In genomic region chr3:84092875-84093274, GRCm38 (mm10) we compare ENCODE assay signal across 31 mouse cellular contexts. TPM values are rescaled to one million over a fixed set of nuclear protein-coding genes. Genes with fewer than 3 reads are reported as not detected.
A peak's percentile ranks its signal among the peaks of the same experiment; 100 is the strongest.
DNase-seq lines count a peak whose midpoint lies in the region; ATAC-seq and TF ChIP-seq lines count a peak whose summit lies in the region.
"Had no signal": no experiment of that assay in that cellular context is flagged by ENCODE, and none has a peak within 500 bp of the region (broad histone marks: within the 10 kb centered on the region; RNA-seq: fewer than 3 reads in every experiment).

No protein-coding gene starts in this region.

- no peak overlapping the region; the same call in 1 of the 2 replicates for H3K4me2 ChIP-seq in intestine, postnatal 0 days (replicated peaks; ENCODE audit: low read depth)
- H3K4me2 ChIP-seq: forebrain, embryonic 13.5 days; heart, embryonic 11.5 days; hindbrain, embryonic 13.5 days; limb, embryonic 13.5 days; liver, embryonic 12.5 days; midbrain, embryonic 11.5 days; neural tube, embryonic 12.5 days; stomach, embryonic 15.5 days had no signal

- H3K9me3 ChIP-seq in intestine, postnatal 0 days (ENCODE audit: control insufficient read depth) = no peaks in the 10 kb centered on the region
- H3K9me3 ChIP-seq: forebrain, embryonic 13.5 days; hindbrain, embryonic 13.5 days; limb, embryonic 13.5 days; liver, embryonic 12.5 days; neural tube, embryonic 12.5 days; stomach, embryonic 15.5 days had no signal

- 92% methylated on average over 2 of the region's 2 CpGs for WGBS in kidney, adult 2 months
- 47% methylated on average over 2 of the region's 2 CpGs for WGBS in intestine, postnatal 0 days

- no peaks in the 10 kb centered on the region for H3K4me1 ChIP-seq in kidney, adult 2 months (ENCODE audit: control insufficient read depth, insufficient read depth, low read length)
- no peaks in the 10 kb centered on the region; the same call in 1 of the 2 replicates for H3K4me1 ChIP-seq in intestine, postnatal 0 days (replicated peaks; ENCODE audit: control insufficient read depth, insufficient read depth, low read length)
- H3K4me1 ChIP-seq: forebrain, embryonic 13.5 days; hindbrain, embryonic 13.5 days; limb, embryonic 13.5 days; liver, embryonic 12.5 days; neural tube, embryonic 12.5 days; stomach, embryonic 15.5 days had no signal

- TF ChIP-seq POLR2A in kidney, adult 2 months (IDR thresholded peaks at IDR 0.05; ENCODE audit: low read depth, low read length) = no peak

- no peaks in the 10 kb centered on the region for H3K36me3 ChIP-seq in kidney, adult 2 months (ENCODE audit: control insufficient read depth, insufficient read depth, low read length)
- H3K36me3 ChIP-seq in intestine, postnatal 0 days (ENCODE audit: control insufficient read depth, insufficient read depth) = no peaks in the 10 kb centered on the region
- H3K36me3 ChIP-seq: hindbrain, embryonic 13.5 days; limb, embryonic 13.5 days; liver, embryonic 12.5 days; neural tube, embryonic 12.5 days; stomach, embryonic 15.5 days had no signal

- H3K27me3 ChIP-seq in kidney, adult 2 months (replicated peaks; ENCODE audit: control insufficient read depth, insufficient read depth, low read length) = no peaks in the 10 kb centered on the region
- no peaks in the 10 kb centered on the region for H3K27me3 ChIP-seq in intestine, postnatal 0 days (replicated peaks; ENCODE audit: control insufficient read depth, insufficient read depth, low read length)
- H3K27me3 ChIP-seq: forebrain, embryonic 13.5 days; hindbrain, embryonic 13.5 days; limb, embryonic 13.5 days; liver, embryonic 12.5 days; neural tube, embryonic 12.5 days; Patski; stomach, embryonic 15.5 days had no signal

- H3K9ac ChIP-seq in intestine, postnatal 0 days (ENCODE audit: low read depth, low read length) = no peak overlapping the region
- H3K9ac ChIP-seq: forebrain, embryonic 13.5 days; hindbrain, embryonic 13.5 days; limb, embryonic 13.5 days; liver, embryonic 12.5 days; neural tube, embryonic 12.5 days; stomach, embryonic 15.5 days had no signal

- no peak overlapping the region for H3K27ac ChIP-seq in kidney, adult 2 months (ENCODE audit: insufficient read depth, low read depth, low read length)
- no peak overlapping the region; the same call in 1 of the 2 replicates for H3K27ac ChIP-seq in intestine, postnatal 0 days (ENCODE audit: low read depth, low read length)
- H3K27ac ChIP-seq: forebrain, embryonic 13.5 days; hindbrain, embryonic 13.5 days; left cerebral cortex, adult 2 months; limb, embryonic 13.5 days; liver, embryonic 12.5 days; macrophage; neural tube, embryonic 12.5 days; stomach, embryonic 15.5 days had no signal

- TF ChIP-seq CTCF in kidney, adult 2 months (conservative IDR thresholded peaks at IDR 0.05; ENCODE audit: insufficient read depth, insufficient read length, low read depth, low read length) = no peak
- TF ChIP-seq CTCF in intestine, postnatal 0 days (IDR thresholded peaks at IDR 0.05; ENCODE audit: low read depth) = no peak

- peak; percentile 58 for ATAC-seq in granulocyte monocyte progenitor cell, adult 5-6 weeks (replicated peaks; ENCODE audit: poor library complexity, severe bottlenecking)
- ATAC-seq in intestine, postnatal 0 days = peak; percentile 99
- ATAC-seq: forebrain, embryonic 13.5 days; liver, embryonic 12.5 days; midbrain, embryonic 16.5 days; Patski had no signal

- DNase-seq in kidney, adult 2 months = peak; percentile 4
- DNase-seq in kidney, postnatal 14 days = no peak
- DNase-seq in yolk sac, embryonic 10.5 days (ENCODE audit: low spot score) = peak; percentile 56
- DNase-seq in adrenal gland, postnatal 4 days (ENCODE audit: low spot score in 2 of 2) = no peak
- DNase-seq in testis, postnatal 14 days (ENCODE audit: low spot score) = no peak
- DNase-seq in layer of hippocampus, postnatal 14 days (ENCODE audit: low spot score in 2 of 2) = no peak
- DNase-seq: adrenal gland, postnatal 25 days; cerebellum, adult 8-10 months; cerebellum, postnatal 25 days; gastrocnemius, postnatal 14 days; heart, adult 18-20 months; heart, postnatal 36 days; kidney, adult 9 months; kidney, postnatal 25 days; lung, adult 18-20 months; lung, postnatal 10 days; thymus, postnatal 14 days had no signal

- no peak overlapping the region for H3K4me3 ChIP-seq in kidney, adult 2 months (ENCODE audit: insufficient read depth, low read depth, low read length)
- no peak overlapping the region for H3K4me3 ChIP-seq in intestine, postnatal 0 days (ENCODE audit: low read depth, low read length)
- H3K4me3 ChIP-seq: forebrain, embryonic 13.5 days; hindbrain, embryonic 13.5 days; left cerebral cortex, adult 2 months; limb, embryonic 13.5 days; liver, embryonic 12.5 days; neural tube, embryonic 12.5 days; stomach, embryonic 15.5 days had no signal

RNA-seq across cellular contexts. Expression of gene Tmem131l, which starts 52.9 kb away (rescaled TPM):
- polyA plus RNA-seq in kidney, adult 2 months (2012; rRNA removed) = 8.8 and 9.8 TPM in 2 replicates
- total RNA-seq in granulocyte monocyte progenitor cell, adult 5-6 weeks (2014; fragmentation: Nextera tagmentation) = 80.9 and 108 TPM in 2 replicates
- total RNA-seq in granulocyte monocyte progenitor cell, adult 5-6 weeks (2017) = 25.6 and 31.9 TPM in 2 replicates
- 7.5 and 9.6 TPM in 2 replicates for polyA plus RNA-seq in intestine, postnatal 0 days (2015; fragmentation: Nextera tagmentation; extraction: Ambion mirVana)
- 10 to 100 TPM; 77.1 to 81.0 TPM for total RNA-seq in adrenal gland, postnatal 4 days (2021)
- 10 to 100 TPM; 31.2 to 42.6 TPM for total RNA-seq in layer of hippocampus, postnatal 14 days (2021)

Comparison
In these comparisons a context has a peak if more than half of its experiments do, and no peak if none do; other contexts are left out.
1. DNase-seq: peak in kidney, adult 2 months (single experiment) and yolk sac, embryonic 10.5 days (single experiment); none in kidney, postnatal 14 days (single experiment), adrenal gland, postnatal 4 days (0 of 2), testis, postnatal 14 days (single experiment) and layer of hippocampus, postnatal 14 days (0 of 2).